Mouse (Mus musculus): ENCODE data around the gene Vmn2r117. TPM values are rescaled to one million over a fixed set of nuclear protein-coding genes. Genes with fewer than 3 reads are reported as not detected.
A peak's percentile ranks its signal among the peaks of the same experiment; 100 is the strongest.
"Not testable (repeated sequence)": the region's sequence is repeated elsewhere in the genome, so short reads cannot be mapped to it uniquely, and the experiment has no call there.

Gene Vmn2r117
- not detected in 2 replicates for polyA plus RNA-seq (2014; fragmentation: Nextera tagmentation; extraction: Ambion mirVana)

- not testable (repeated sequence) for DNase-seq (ENCODE audit: low spot score); H3K4me3 ChIP-seq (replicated peaks; ENCODE audit: low read length); H3K4me2 ChIP-seq (replicated peaks); H3K9me3 ChIP-seq (ENCODE audit: control insufficient read depth, low read length); H3K4me1 ChIP-seq (replicated peaks; ENCODE audit: control insufficient read depth, insufficient read depth, low read length); ATAC-seq (ENCODE audit: low FRiP score); H3K27me3 ChIP-seq (ENCODE audit: control insufficient read depth, insufficient read depth, low read length); H3K36me3 ChIP-seq (replicated peaks; ENCODE audit: control insufficient read depth, insufficient read depth); H3K27ac ChIP-seq; H3K9ac ChIP-seq
- WGBS = 72% methylated on average over 1 of the region's 1 CpGs
These were observed at the start of gene Vmn2r117 for GRCm38 (mm10) chr17:23479599-23479998. TSS of gene Vmn2r117 (minus strand) at chr17:23479699.

DNA sequence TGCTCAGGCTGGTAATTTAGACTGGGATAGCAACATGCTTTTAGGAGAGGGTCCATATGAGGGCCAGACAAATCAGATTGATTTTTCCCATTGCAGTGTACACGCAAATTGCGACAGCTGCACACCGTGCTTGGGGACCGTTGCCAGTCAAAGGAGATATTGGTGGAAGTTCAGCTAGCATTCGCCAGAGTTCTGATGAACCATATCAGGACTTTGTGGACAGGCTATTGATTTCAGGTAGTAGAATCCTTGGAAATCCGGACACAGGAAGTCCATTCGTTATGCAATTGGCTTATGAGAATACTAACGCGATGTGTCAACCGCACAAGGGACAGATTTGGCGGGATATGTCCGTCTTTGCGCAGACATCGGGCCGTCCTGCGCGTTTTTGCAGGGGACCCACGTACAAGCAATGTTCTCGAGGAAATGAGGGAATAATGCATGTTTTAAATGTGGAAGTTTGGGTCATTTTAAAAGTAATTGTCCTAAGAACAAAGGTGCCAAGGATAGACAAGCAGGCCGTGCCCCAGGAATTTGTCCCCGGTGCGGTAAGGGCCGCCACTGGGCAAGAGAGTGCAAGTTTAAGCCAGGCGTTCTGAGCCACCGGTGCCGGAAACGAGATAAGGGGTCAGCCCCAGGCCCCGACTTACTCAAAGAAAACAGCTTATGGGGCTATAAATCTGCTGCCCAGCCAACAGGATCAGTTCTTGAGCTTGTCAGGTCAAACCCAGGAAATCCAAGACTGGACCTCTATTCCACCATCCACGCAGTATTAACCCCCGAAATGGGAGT, 43.6 kb upstream of the Vmn2r117 start:
- peak; percentile 4 for DNase-seq (ENCODE audit: low spot score)
- WGBS = 75% methylated on average over 30 of the region's 30 CpGs
- not testable (repeated sequence) for H3K36me3 ChIP-seq (replicated peaks; ENCODE audit: control insufficient read depth, insufficient read depth); H3K9me3 ChIP-seq (ENCODE audit: control insufficient read depth, low read length); H3K4me2 ChIP-seq (replicated peaks); H3K4me1 ChIP-seq (replicated peaks; ENCODE audit: control insufficient read depth, insufficient read depth, low read length); H3K9ac ChIP-seq; H3K4me3 ChIP-seq (replicated peaks; ENCODE audit: low read length); ATAC-seq (ENCODE audit: low FRiP score); H3K27me3 ChIP-seq (ENCODE audit: control insufficient read depth, insufficient read depth, low read length); H3K27ac ChIP-seq

- H3K9me3 ChIP-seq (ENCODE audit: control insufficient read depth, low read length) = peaks cover 11% of the 10 kb centered on the region
- no peak overlapping the region for H3K4me2 ChIP-seq (replicated peaks)
- no peaks in the 10 kb centered on the region for H3K4me1 ChIP-seq (replicated peaks; ENCODE audit: control insufficient read depth, insufficient read depth, low read length)
- H3K27me3 ChIP-seq (ENCODE audit: control insufficient read depth, insufficient read depth, low read length) = no peaks in the 10 kb centered on the region
- H3K36me3 ChIP-seq (replicated peaks; ENCODE audit: control insufficient read depth, insufficient read depth) = no peaks in the 10 kb centered on the region
- H3K27ac ChIP-seq = no peak overlapping the region
- peak; percentile 25 for DNase-seq (ENCODE audit: low spot score)
- ATAC-seq (ENCODE audit: low FRiP score) = peak; percentile 53; the same call in 1 of the 2 replicates
- WGBS = 72% methylated on average over 2 of the region's 2 CpGs
- H3K9ac ChIP-seq = no peak overlapping the region
- H3K4me3 ChIP-seq (replicated peaks; ENCODE audit: low read length) = no peak overlapping the region
These were observed 39.4 kb upstream of the Vmn2r117 start for GRCm38 (mm10) chr17:23518701-23519423.

DNA sequence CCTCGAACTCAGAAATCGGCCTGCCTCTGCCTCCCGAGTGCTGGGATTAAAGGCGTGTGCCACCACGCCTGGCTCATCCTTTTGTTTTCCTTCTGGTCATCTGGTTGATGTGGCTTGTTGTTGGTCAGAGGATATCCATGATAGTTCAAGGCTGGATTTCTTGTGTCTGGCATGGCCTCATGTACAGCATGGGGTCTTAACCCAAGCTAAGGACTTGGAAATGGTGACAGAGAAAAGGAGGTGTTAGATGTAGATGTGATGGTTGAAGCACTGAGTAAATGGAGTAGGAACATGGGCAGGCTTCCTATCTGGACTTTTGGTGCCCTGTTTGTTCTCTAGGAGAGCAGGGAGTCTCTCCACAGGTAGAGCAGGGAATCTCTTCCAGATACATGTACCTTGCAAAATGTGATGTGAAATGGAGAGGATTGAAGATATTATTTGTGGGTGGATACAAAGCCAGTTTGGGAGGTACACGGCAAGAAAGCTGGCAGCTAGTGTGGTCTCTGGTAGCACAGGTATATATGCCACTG, 46.3 kb downstream of the Vmn2r117 start:
- no peaks in the 10 kb centered on the region for H3K27me3 ChIP-seq (ENCODE audit: control insufficient read depth, insufficient read depth, low read length)
- H3K36me3 ChIP-seq (replicated peaks; ENCODE audit: control insufficient read depth, insufficient read depth) = no peaks in the 10 kb centered on the region
- ATAC-seq (ENCODE audit: low FRiP score) = peak; percentile 55; the same call in 1 of the 2 replicates
- 84% methylated on average over 6 of the region's 6 CpGs for WGBS
- H3K9me3 ChIP-seq (ENCODE audit: control insufficient read depth, low read length) = peaks cover 21% of the 10 kb centered on the region
- H3K4me3 ChIP-seq (replicated peaks; ENCODE audit: low read length) = no peak overlapping the region
- DNase-seq (ENCODE audit: low spot score) = no peak
- no peak overlapping the region for H3K4me2 ChIP-seq (replicated peaks)
- no peak overlapping the region for H3K9ac ChIP-seq
- H3K27ac ChIP-seq = no peak overlapping the region
- no peaks in the 10 kb centered on the region for H3K4me1 ChIP-seq (replicated peaks; ENCODE audit: control insufficient read depth, insufficient read depth, low read length)

Other genes starting within 250 kb of the Vmn2r117 start
- not detected in 2 replicates for gene Vmn2r114, start 167.2 kb downstream of the Vmn2r117 start, polyA plus RNA-seq (2014; fragmentation: Nextera tagmentation; extraction: Ambion mirVana)
- gene Vmn2r115, start 136.0 kb downstream of the Vmn2r117 start, polyA plus RNA-seq (2014; fragmentation: Nextera tagmentation; extraction: Ambion mirVana) = not detected in 2 replicates
- gene Vmn2r116, start 95.1 kb downstream of the Vmn2r117 start, polyA plus RNA-seq (2014; fragmentation: Nextera tagmentation; extraction: Ambion mirVana) = not detected in 2 replicates
- gene Zfp213, start 84.5 kb upstream of the Vmn2r117 start, polyA plus RNA-seq (2014; fragmentation: Nextera tagmentation; extraction: Ambion mirVana) = 15.4 and 15.6 TPM in 2 replicates
- 20.3 and 21.4 TPM in 2 replicates for gene Zfp13, start 119.8 kb upstream of the Vmn2r117 start, polyA plus RNA-seq (2014; fragmentation: Nextera tagmentation; extraction: Ambion mirVana)
- gene Zscan10, start 121.2 kb upstream of the Vmn2r117 start, polyA plus RNA-seq (2014; fragmentation: Nextera tagmentation; extraction: Ambion mirVana) = 0.25 and 0.27 TPM in 2 replicates
- 1.0 and 1.6 TPM in 2 replicates for gene Mmp25, start 165.6 kb upstream of the Vmn2r117 start, polyA plus RNA-seq (2014; fragmentation: Nextera tagmentation; extraction: Ambion mirVana)
- 0.24 TPM in 1 of 2 replicates, not detected in the other for gene Bicdl2, start 180.8 kb upstream of the Vmn2r117 start, polyA plus RNA-seq (2014; fragmentation: Nextera tagmentation; extraction: Ambion mirVana)
- gene Hcfc1r1, start 193.9 kb upstream of the Vmn2r117 start, polyA plus RNA-seq (2014; fragmentation: Nextera tagmentation; extraction: Ambion mirVana) = 129 and 143 TPM in 2 replicates
- gene Thoc6, start 194.2 kb upstream of the Vmn2r117 start, polyA plus RNA-seq (2014; fragmentation: Nextera tagmentation; extraction: Ambion mirVana) = 39.7 and 40.0 TPM in 2 replicates
- gene Tnfrsf12a, start 197.8 kb upstream of the Vmn2r117 start, polyA plus RNA-seq (2014; fragmentation: Nextera tagmentation; extraction: Ambion mirVana) = 3.1 and 3.7 TPM in 2 replicates
- gene Cldn6, start 199.6 kb upstream of the Vmn2r117 start, polyA plus RNA-seq (2014; fragmentation: Nextera tagmentation; extraction: Ambion mirVana) = 0.24 and 0.26 TPM in 2 replicates
- gene Cldn9, start 204.3 kb upstream of the Vmn2r117 start, polyA plus RNA-seq (2014; fragmentation: Nextera tagmentation; extraction: Ambion mirVana) = 1.7 and 2.6 TPM in 2 replicates
- 0.09 and 0.18 TPM in 2 replicates for gene 1520401A03Rik, start 243.1 kb upstream of the Vmn2r117 start, polyA plus RNA-seq (2014; fragmentation: Nextera tagmentation; extraction: Ambion mirVana)
- gene Pkmyt1, start 246.6 kb upstream of the Vmn2r117 start, polyA plus RNA-seq (2014; fragmentation: Nextera tagmentation; extraction: Ambion mirVana) = 16.9 and 17.7 TPM in 2 replicates